Mouse (Mus musculus): ENCODE results near the gene Rgs12.

Gene Rgs12

GRCm38 (mm10) chr5:35033068-35033467 is 83.8 kb downstream of the Rgs12 start:
- DNase-seq (ENCODE audit: low spot score) = peak; percentile 25

GRCm38 (mm10) chr5:35033619-35034018 is 84.4 kb downstream of the Rgs12 start:
- DNase-seq (ENCODE audit: low spot score) = no peak

- no peak for DNase-seq (ENCODE audit: low spot score)
These were observed 85.9 kb downstream of the Rgs12 start for GRCm38 (mm10) chr5:35035141-35035540.

GRCm38 (mm10) chr5:35035795-35036194 is 86.5 kb downstream of the Rgs12 start:
- no peak for DNase-seq (ENCODE audit: low spot score)

GRCm38 (mm10) chr5:35037438-35037837 is 88.2 kb downstream of the Rgs12 start:
- no peak for DNase-seq (ENCODE audit: low spot score)

- DNase-seq (ENCODE audit: low spot score) = no peak
These were observed 92.1 kb downstream of the Rgs12 start, which contains the start of gene Hgfac for GRCm38 (mm10) chr5:35041268-35041829. Hgfac (plus strand) TSS chr5:35041509.

GRCm38 (mm10) chr5:35042431-35043109 is 93.3 kb downstream of the Rgs12 start:
- DNase-seq (ENCODE audit: low spot score) = no peak

GRCm38 (mm10) chr5:35043110-35043451 is 93.8 kb downstream of the Rgs12 start:
- DNase-seq (ENCODE audit: low spot score) = peak; percentile 88

- DNase-seq (ENCODE audit: low spot score) = no peak
These were observed 101.3 kb downstream of the Rgs12 start for GRCm38 (mm10) chr5:35050541-35050940.

- DNase-seq (ENCODE audit: low spot score) = no peak
These were observed 105.4 kb downstream of the Rgs12 start for GRCm38 (mm10) chr5:35054628-35055027.

GRCm38 (mm10) chr5:35055076-35055475 is 105.8 kb downstream of the Rgs12 start:
- peak; percentile 72 for DNase-seq (ENCODE audit: low spot score)

GRCm38 (mm10) chr5:35056604-35057432 is 107.6 kb downstream of the Rgs12 start, which contains the start of gene Dok7:
Dok7 (plus strand) TSS chr5:35056766.
- DNase-seq (ENCODE audit: low spot score) = peak; percentile 44

- DNase-seq (ENCODE audit: low spot score) = no peak
These were observed 108.3 kb downstream of the Rgs12 start for GRCm38 (mm10) chr5:35057582-35057981.

- no peak for DNase-seq (ENCODE audit: low spot score)
These were observed 109.0 kb downstream of the Rgs12 start for GRCm38 (mm10) chr5:35058216-35058615.

GRCm38 (mm10) chr5:35060098-35060497 is 110.9 kb downstream of the Rgs12 start:
- DNase-seq (ENCODE audit: low spot score) = no peak

GRCm38 (mm10) chr5:35069841-35070240 is 120.6 kb downstream of the Rgs12 start:
- no peak for DNase-seq (ENCODE audit: low spot score)

GRCm38 (mm10) chr5:35070314-35070713 is 121.1 kb downstream of the Rgs12 start:
- DNase-seq (ENCODE audit: low spot score) = no peak

GRCm38 (mm10) chr5:35070953-35071352 is 121.7 kb downstream of the Rgs12 start:
- DNase-seq (ENCODE audit: low spot score) = no peak

GRCm38 (mm10) chr5:35071855-35072254 is 122.6 kb downstream of the Rgs12 start:
- no peak for DNase-seq (ENCODE audit: low spot score)

GRCm38 (mm10) chr5:35073235-35073634 is 124.0 kb downstream of the Rgs12 start:
- DNase-seq (ENCODE audit: low spot score) = no peak

- peak; percentile 34 for DNase-seq (ENCODE audit: low spot score)
These were observed 124.7 kb downstream of the Rgs12 start for GRCm38 (mm10) chr5:35073992-35074391.

- no peak for DNase-seq (ENCODE audit: low spot score)
These were observed 127.1 kb downstream of the Rgs12 start for GRCm38 (mm10) chr5:35076369-35076768.

- no peak for DNase-seq (ENCODE audit: low spot score)
These were observed 129.9 kb downstream of the Rgs12 start for GRCm38 (mm10) chr5:35079101-35079500.

All from MN1 (cell line).